Mouse (Mus musculus) midbrain, embryonic 10.5 days (tissue): ENCODE measurements around the gene Fsip1. TPM values are rescaled to one million over a fixed set of nuclear protein-coding genes. Genes with fewer than 3 reads are reported as not detected.

Experiments
- DNase-seq: peaks from one replicate; pipeline ENCODE4 v3.0.0-alpha.2; 2017; ENCODE audit warnings: low spot score
- H3K27ac ChIP-seq: fragments of 300-500 bp; sonication (generic); replicated peaks from 2 replicates; pipeline ENCODE4 v1.5.1; 2016; ENCODE audit warnings: mild to moderate bottlenecking
- H3K27me3 ChIP-seq: fragments of 300-500 bp; sonication (generic); 2 replicates; pipeline ENCODE4 v1.6.1; 2016; ENCODE audit warnings: low read depth, mild to moderate bottlenecking; ENCODE audit not compliant: poor library complexity, severe bottlenecking
- H3K36me3 ChIP-seq: fragments of 300-500 bp; sonication (generic); 2 replicates; pipeline ENCODE4 v1.6.1; 2016; ENCODE audit warnings: mild to moderate bottlenecking, moderate library complexity
- H3K4me1 ChIP-seq: fragments of 300-500 bp; sonication (generic); 2 replicates; pipeline ENCODE4 v1.6.1; 2016
- H3K4me3 ChIP-seq: fragments of 300-500 bp; sonication (generic); 2 replicates; pipeline ENCODE4 v1.5.1; 2016; ENCODE audit warnings: mild to moderate bottlenecking, moderate library complexity
- H3K9me3 ChIP-seq: fragments of 300-500 bp; sonication (generic); replicated peaks from 2 replicates; pipeline ENCODE4 v1.6.1; 2016; ENCODE audit warnings: mild to moderate bottlenecking
- WGBS: fragments of 180-500 bp; shearing (Covaris S2); methylation state at CpG from one replicate; pipeline ENCODE4 v1.1.7; 2016; 5-methylcytosine and 5-hydroxymethylcytosine counted together
- polyA plus RNA-seq: library from polyadenylated mRNA; unstranded; fragments of >200 nt; fragmentation: Nextera tagmentation; extraction: Ambion mirVana; gene quantifications from 2 replicates; pipeline ENCODE4 v1.2.1, GENCODE M21; 2016

The Fsip1 gene
- polyA plus RNA-seq, 1 experiment from 2014 or later: 3.0 TPM

GRCm38 (mm10) chr2:118127516-118128288 is 129.1 kb downstream of the Fsip1 start:
- H3K4me3 ChIP-seq: no peak overlapping the region
- no peak for DNase-seq
- H3K9me3 ChIP-seq: no peaks in the 10 kb centered on the region
- peaks cover 27% of the 10 kb centered on the region for H3K4me1 ChIP-seq
- H3K27me3 ChIP-seq: no peaks in the 10 kb centered on the region
- H3K36me3 ChIP-seq: peaks cover 33% of the 10 kb centered on the region
- no peak overlapping the region for H3K27ac ChIP-seq
- WGBS: 90% methylated on average over 5 of the region's 5 CpGs

DNA sequence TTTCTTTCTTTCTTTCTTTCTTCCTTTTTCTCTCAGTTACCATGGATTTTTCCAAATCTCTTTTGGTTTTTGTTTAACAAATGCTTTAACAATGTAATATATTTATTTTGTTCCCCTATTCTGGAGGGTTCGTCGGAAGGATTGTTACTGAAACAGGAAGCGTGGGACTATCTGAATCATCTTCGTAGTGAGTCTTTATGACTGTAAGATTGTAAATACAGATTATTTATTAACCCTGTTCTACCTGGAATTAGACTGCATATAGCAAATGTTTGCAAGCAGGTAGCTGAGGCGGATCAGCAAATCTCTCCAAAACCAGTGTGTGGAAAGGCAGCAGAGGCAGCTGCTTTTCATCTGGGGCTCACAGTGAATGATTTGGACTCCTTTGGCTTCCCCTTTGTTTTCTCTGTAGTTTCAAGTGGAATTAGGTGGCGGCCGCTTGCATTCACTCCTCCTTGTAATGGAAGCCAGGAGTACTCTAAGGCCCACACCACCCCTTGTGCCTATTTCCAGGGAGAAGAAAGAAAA is 130.8 kb downstream of the Fsip1 start:
- Histone ChIP-seq H3K4me3 (no peak overlapping the region), H3K9me3 (no peaks in the 10 kb centered on the region), H3K27me3 (no peaks in the 10 kb centered on the region), H3K36me3 (peaks cover 50% of the 10 kb centered on the region), H3K4me1 (peaks cover 27% of the 10 kb centered on the region), H3K27ac (peak overlapping the region; percentile 42; the same call in 1 of the 2 replicates)
- WGBS: 66% methylated on average over 7 of the region's 7 CpGs
- DNase-seq: no peak

DNA sequence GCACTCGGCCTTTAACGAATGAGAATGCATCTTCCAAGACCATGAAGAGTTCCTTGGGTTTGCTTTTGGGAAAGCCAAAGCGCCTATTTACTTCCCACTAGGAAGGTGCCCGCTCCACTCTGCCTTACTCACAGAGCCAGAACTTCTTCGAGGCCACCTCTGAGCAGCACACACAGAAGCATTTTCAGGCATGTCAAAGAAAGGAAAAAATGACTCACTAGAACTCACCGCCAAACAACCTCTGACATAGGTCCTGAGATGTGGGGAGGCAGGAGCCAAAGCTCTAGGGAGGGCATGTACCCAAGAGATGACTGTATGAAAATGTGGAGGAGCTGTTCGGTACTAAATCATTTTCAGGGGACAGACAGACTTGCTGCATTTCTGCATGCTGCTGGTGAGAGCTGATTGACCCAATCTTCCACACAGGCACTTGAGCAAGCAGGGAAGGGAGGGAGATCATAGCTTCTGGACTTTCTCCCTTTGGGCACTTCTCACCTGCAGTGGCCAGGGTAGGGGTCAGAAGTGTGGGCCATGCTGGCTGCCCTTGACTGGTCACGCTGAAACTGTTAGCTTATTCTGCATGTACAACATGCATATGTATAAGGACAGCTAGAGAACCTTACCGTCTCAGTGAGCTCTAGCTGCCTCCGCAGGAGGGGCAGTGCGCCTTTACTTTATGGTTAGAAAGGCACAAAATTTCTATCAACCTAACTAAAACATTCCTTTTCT is 131.4 kb downstream of the Fsip1 start:
- Histone ChIP-seq H3K4me1 (peaks cover 27% of the 10 kb centered on the region), H3K9me3 (no peaks in the 10 kb centered on the region), H3K4me3 (no peak overlapping the region), H3K27ac (peak overlapping the region; percentile 49), H3K36me3 (peaks cover 57% of the 10 kb centered on the region), H3K27me3 (no peaks in the 10 kb centered on the region)
- 78% methylated on average over 11 of the region's 11 CpGs for WGBS
- DNase-seq: no peak

- Histone ChIP-seq H3K4me1 (peaks cover 27% of the 10 kb centered on the region), H3K27me3 (no peaks in the 10 kb centered on the region), H3K4me3 (no peak overlapping the region), H3K9me3 (no peaks in the 10 kb centered on the region), H3K36me3 (peaks cover 66% of the 10 kb centered on the region), H3K27ac (no peak overlapping the region)
- DNase-seq: no peak
- WGBS: 86% methylated on average over 7 of the region's 7 CpGs
These were observed 132.3 kb downstream of the Fsip1 start for GRCm38 (mm10) chr2:118124437-118124836.

- peaks cover 73% of the 10 kb centered on the region for H3K36me3 ChIP-seq
- H3K4me3 ChIP-seq: no peak overlapping the region
- peaks cover 22% of the 10 kb centered on the region for H3K4me1 ChIP-seq
- no peak for DNase-seq
- H3K27ac ChIP-seq: no peak overlapping the region
- H3K27me3 ChIP-seq: no peaks in the 10 kb centered on the region
- H3K9me3 ChIP-seq: no peaks in the 10 kb centered on the region
- 93% methylated on average over 9 of the region's 9 CpGs for WGBS
These were observed 133.0 kb downstream of the Fsip1 start for GRCm38 (mm10) chr2:118123743-118124142.

- H3K4me1 ChIP-seq: peaks cover 22% of the 10 kb centered on the region
- WGBS: 95% methylated on average over 6 of the region's 6 CpGs
- no peaks in the 10 kb centered on the region for H3K27me3 ChIP-seq
- no peaks in the 10 kb centered on the region for H3K9me3 ChIP-seq
- no peak overlapping the region for H3K27ac ChIP-seq
- no peak for DNase-seq
- H3K4me3 ChIP-seq: no peak overlapping the region
- peaks cover 88% of the 10 kb centered on the region for H3K36me3 ChIP-seq
These were observed 134.5 kb downstream of the Fsip1 start for GRCm38 (mm10) chr2:118122291-118122690.

DNA sequence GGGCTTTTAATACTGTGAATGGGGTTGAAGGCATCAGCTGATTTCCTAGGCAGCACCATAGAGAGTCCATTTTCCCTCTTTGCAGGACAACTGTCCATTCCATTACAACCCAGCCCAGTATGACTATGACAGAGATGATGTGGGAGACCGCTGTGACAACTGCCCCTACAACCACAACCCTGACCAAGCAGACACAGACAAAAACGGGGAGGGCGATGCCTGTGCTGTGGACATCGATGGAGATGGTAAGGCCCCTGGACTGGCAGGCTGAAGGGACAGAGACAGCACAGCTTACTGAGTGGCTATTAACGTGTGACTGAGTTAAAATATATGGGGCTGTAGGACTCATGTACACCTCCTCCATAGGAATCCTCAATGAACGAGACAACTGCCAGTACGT is 136.0 kb downstream of the Fsip1 start:
- 95% methylated on average over 7 of the region's 7 CpGs for WGBS
- H3K36me3 ChIP-seq: peaks cover 100% of the 10 kb centered on the region

DNA sequence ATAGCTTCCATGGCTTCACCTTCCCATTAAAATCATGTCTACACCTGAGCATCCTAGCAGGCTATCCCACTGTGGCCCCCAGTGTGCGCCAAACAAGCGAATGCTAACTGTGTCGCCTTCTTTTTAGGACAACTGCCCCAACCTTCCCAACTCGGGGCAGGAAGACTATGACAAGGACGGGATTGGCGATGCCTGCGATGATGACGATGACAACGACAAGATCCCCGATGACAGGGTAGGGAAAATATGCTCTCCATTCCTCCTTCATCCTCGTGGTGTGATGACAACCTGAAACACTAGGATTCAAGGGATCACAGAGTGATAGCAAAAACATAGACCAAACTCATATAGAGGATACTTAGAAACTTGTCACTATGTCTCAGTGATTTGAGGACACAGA is 136.7 kb downstream of the Fsip1 start:
- no peak overlapping the region for H3K4me3 ChIP-seq
- WGBS: 97% methylated on average over 11 of the region's 11 CpGs
- no peak overlapping the region for H3K27ac ChIP-seq
- H3K27me3 ChIP-seq: no peaks in the 10 kb centered on the region
- H3K36me3 ChIP-seq: peaks cover 100% of the 10 kb centered on the region
- peaks cover 19% of the 10 kb centered on the region for H3K4me1 ChIP-seq
- no peak for DNase-seq
- no peaks in the 10 kb centered on the region for H3K9me3 ChIP-seq

More for the DNA sequence above, 136.0 kb downstream of the Fsip1 start:
- no peak overlapping the region for H3K4me3 ChIP-seq
- peaks cover 19% of the 10 kb centered on the region for H3K4me1 ChIP-seq
- DNase-seq: no peak
- no peaks in the 10 kb centered on the region for H3K9me3 ChIP-seq
- H3K27ac ChIP-seq: no peak overlapping the region
- no peaks in the 10 kb centered on the region for H3K27me3 ChIP-seq

DNA sequence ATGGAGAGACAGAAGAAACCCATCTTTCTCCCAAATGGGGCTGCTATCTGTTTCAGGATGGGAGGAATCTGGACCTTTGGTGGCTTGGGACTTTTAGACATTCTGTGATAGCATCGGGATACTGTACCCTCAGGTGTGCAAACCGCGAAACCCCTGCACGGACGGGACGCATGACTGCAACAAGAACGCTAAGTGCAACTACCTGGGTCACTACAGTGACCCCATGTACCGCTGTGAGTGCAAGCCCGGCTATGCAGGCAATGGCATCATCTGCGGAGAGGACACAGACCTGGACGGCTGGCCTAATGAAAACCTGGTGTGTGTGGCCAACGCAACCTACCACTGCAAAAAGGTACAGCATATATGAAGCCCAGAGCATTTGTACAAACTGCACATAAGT is 137.1 kb downstream of the Fsip1 start:
- H3K36me3 ChIP-seq: peaks cover 100% of the 10 kb centered on the region
- no peak overlapping the region for H3K4me3 ChIP-seq
- no peak for DNase-seq
- WGBS: 98% methylated on average over 12 of the region's 12 CpGs
- H3K27me3 ChIP-seq: no peaks in the 10 kb centered on the region
- peaks cover 19% of the 10 kb centered on the region for H3K4me1 ChIP-seq
- H3K27ac ChIP-seq: no peak overlapping the region
- no peaks in the 10 kb centered on the region for H3K9me3 ChIP-seq

- no peak for DNase-seq
- Histone ChIP-seq H3K27ac (no peak overlapping the region), H3K9me3 (no peaks in the 10 kb centered on the region), H3K27me3 (no peaks in the 10 kb centered on the region), H3K4me1 (peaks cover 26% of the 10 kb centered on the region), H3K36me3 (peaks cover 90% of the 10 kb centered on the region), H3K4me3 (no peak overlapping the region)
- WGBS: 87% methylated on average over 7 of the region's 7 CpGs
These were observed 138.3 kb downstream of the Fsip1 start for GRCm38 (mm10) chr2:118118515-118118914.

GRCm38 (mm10) chr2:118118045-118118444 is 138.7 kb downstream of the Fsip1 start:
- WGBS: 72% methylated on average over 6 of the region's 6 CpGs
- H3K27me3 ChIP-seq: peaks cover 4% of the 10 kb centered on the region
- no peak for DNase-seq
- peaks cover 86% of the 10 kb centered on the region for H3K36me3 ChIP-seq
- peaks cover 31% of the 10 kb centered on the region for H3K4me1 ChIP-seq
- no peak overlapping the region; the same call in 1 of the 2 replicates for H3K27ac ChIP-seq
- H3K4me3 ChIP-seq: no peak overlapping the region
- no peaks in the 10 kb centered on the region for H3K9me3 ChIP-seq

DNA sequence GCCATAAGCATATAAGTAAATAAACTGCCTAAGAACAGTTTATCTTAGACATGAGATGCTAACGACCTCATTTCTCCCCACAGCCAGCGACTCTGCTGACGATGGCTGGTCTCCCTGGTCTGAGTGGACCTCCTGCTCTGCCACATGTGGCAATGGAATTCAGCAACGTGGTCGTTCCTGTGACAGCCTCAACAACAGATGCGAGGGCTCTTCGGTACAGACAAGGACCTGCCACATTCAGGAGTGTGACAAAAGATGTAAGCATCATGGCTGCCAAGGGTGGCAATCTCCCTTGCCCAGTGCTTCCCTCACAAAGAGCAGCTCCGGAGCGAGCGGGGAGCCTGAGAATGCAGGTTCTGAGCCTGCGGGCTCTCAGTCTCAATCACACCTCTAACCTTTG is 139.4 kb downstream of the Fsip1 start:
- peaks cover 79% of the 10 kb centered on the region for H3K36me3 ChIP-seq
- DNase-seq: no peak
- peaks cover 37% of the 10 kb centered on the region for H3K4me1 ChIP-seq
- H3K4me3 ChIP-seq: no peak overlapping the region
- H3K27ac ChIP-seq: no peak overlapping the region
- H3K9me3 ChIP-seq: no peaks in the 10 kb centered on the region
- peaks cover 10% of the 10 kb centered on the region for H3K27me3 ChIP-seq
- 79% methylated on average over 11 of the region's 11 CpGs for WGBS

DNA sequence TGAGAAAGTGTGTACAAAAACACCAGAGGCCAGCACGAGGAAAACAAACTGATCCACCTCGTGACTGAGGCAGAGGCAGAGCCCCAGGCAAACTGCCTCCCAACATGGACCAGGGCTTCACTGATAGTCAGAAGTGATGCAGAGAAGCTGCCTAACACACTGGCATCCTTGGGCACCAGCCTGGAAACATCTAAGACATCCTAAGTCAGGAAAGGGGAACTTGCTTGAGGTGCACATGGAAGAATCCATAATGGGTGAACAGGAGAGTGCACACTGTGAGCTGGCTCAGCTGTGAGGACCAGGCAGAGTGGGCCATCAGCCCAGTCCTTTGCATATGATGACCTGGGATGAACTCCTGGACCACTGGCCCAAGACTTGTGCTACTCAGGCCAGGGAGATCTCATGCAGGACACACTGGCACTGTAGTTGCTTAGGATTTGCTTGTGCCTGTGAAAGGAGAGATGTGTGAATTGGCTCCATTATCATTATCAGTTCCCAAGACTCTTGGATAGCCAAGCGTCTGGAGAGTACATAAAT is 139.9 kb downstream of the Fsip1 start:
- H3K4me3 ChIP-seq: no peak overlapping the region

More for the DNA sequence above, 139.9 kb downstream of the Fsip1 start:
- peaks cover 12% of the 10 kb centered on the region for H3K27me3 ChIP-seq
- peaks cover 43% of the 10 kb centered on the region for H3K4me1 ChIP-seq
- peaks cover 74% of the 10 kb centered on the region for H3K36me3 ChIP-seq
- WGBS: 82% methylated on average over 3 of the region's 3 CpGs
- H3K27ac ChIP-seq: no peak overlapping the region
- no peak for DNase-seq
- H3K9me3 ChIP-seq: no peaks in the 10 kb centered on the region
